Mouse (Mus musculus) CH12.LX (cell line): ENCODE measurements around the gene Nacc2. TPM values are rescaled to one million over a fixed set of nuclear protein-coding genes. Genes with fewer than 3 reads are reported as not detected.

Source experiments
- polyA plus RNA-seq: library from polyadenylated mRNA; unstranded; fragments of >175 nt; gene quantifications from 2 replicates; pipeline ENCODE4 v1.2.1, GENCODE M21; 2012; ENCODE audit warnings: low read depth; ENCODE audit not compliant: insufficient read length
- total RNA-seq, 2 experiments: library from RNA; depleted of rRNA; stranded (reverse); fragments of 300-350 nt in 1 of 2; fragments of >200 nt in 1 of 2; gene quantifications; 2 replicates each; pipeline ENCODE4 v1.2.3; 2012 to 2014

Gene Nacc2
- total and polyA plus RNA-seq, 3 experiments, result 0.59 to 2.3 (median 1.1) TPM

Other genes starting within 250 kb of the Nacc2 start
- gene Camsap1, start 139.9 kb downstream of the Nacc2 start, total RNA-seq (2012; rRNA removed), result 13.8 and 17.2 TPM in 2 replicates
- gene Camsap1, start 139.9 kb downstream of the Nacc2 start, total RNA-seq (2014; rRNA removed), result 6.2 and 6.9 TPM in 2 replicates
- gene Camsap1, start 139.9 kb downstream of the Nacc2 start, polyA plus RNA-seq, result 22.1 and 23.4 TPM in 2 replicates
- 90.0 and 92.0 TPM in 2 replicates for gene Ubac1, start 101.5 kb downstream of the Nacc2 start, total RNA-seq (2012; rRNA removed)
- gene Ubac1, start 101.5 kb downstream of the Nacc2 start, total RNA-seq (2014; rRNA removed), result 80.3 and 80.5 TPM in 2 replicates
- gene Ubac1, start 101.5 kb downstream of the Nacc2 start, polyA plus RNA-seq, result 88.9 and 99.7 TPM in 2 replicates
- not detected in 2 replicates for gene Lhx3, start 85.1 kb upstream of the Nacc2 start, total RNA-seq (2012; rRNA removed)
- gene Lhx3, start 85.1 kb upstream of the Nacc2 start, total RNA-seq (2014; rRNA removed), result not detected in 2 replicates
- not detected in 2 replicates for gene Lhx3, start 85.1 kb upstream of the Nacc2 start, polyA plus RNA-seq
- 10.2 and 11.5 TPM in 2 replicates for gene Qsox2, start 114.3 kb upstream of the Nacc2 start, total RNA-seq (2012; rRNA removed)
- 9.3 and 9.5 TPM in 2 replicates for gene Qsox2, start 114.3 kb upstream of the Nacc2 start, total RNA-seq (2014; rRNA removed)
- gene Qsox2, start 114.3 kb upstream of the Nacc2 start, polyA plus RNA-seq, result 5.2 and 6.4 TPM in 2 replicates
- not detected in 2 replicates for gene Ccdc187, start 171.3 kb upstream of the Nacc2 start, total RNA-seq (2012; rRNA removed)
- gene Ccdc187, start 171.3 kb upstream of the Nacc2 start, total RNA-seq (2014; rRNA removed), result not detected in 2 replicates
- gene Ccdc187, start 171.3 kb upstream of the Nacc2 start, polyA plus RNA-seq, result not detected in 2 replicates
- 5.4 and 8.1 TPM in 2 replicates for gene Gpsm1, start 192.3 kb upstream of the Nacc2 start, total RNA-seq (2012; rRNA removed)
- gene Gpsm1, start 192.3 kb upstream of the Nacc2 start, total RNA-seq (2014; rRNA removed), result 2.2 and 3.2 TPM in 2 replicates
- 3.0 and 3.6 TPM in 2 replicates for gene Gpsm1, start 192.3 kb upstream of the Nacc2 start, polyA plus RNA-seq
- 17.1 and 20.3 TPM in 2 replicates for gene Dnlz, start 228.9 kb upstream of the Nacc2 start, total RNA-seq (2012; rRNA removed)
- gene Dnlz, start 228.9 kb upstream of the Nacc2 start, total RNA-seq (2014; rRNA removed), result 15.1 TPM in 2 replicates
- gene Dnlz, start 228.9 kb upstream of the Nacc2 start, polyA plus RNA-seq, result 16.5 and 17.8 TPM in 2 replicates
- 0.42 and 0.59 TPM in 2 replicates for gene Card9, start 237.7 kb upstream of the Nacc2 start, total RNA-seq (2012; rRNA removed)
- gene Card9, start 237.7 kb upstream of the Nacc2 start, total RNA-seq (2014; rRNA removed), result 0.15 and 0.32 TPM in 2 replicates
- gene Card9, start 237.7 kb upstream of the Nacc2 start, polyA plus RNA-seq, result 0.38 and 0.44 TPM in 2 replicates